ENCODE assay signal across 9 mouse cellular contexts in genomic region chr5:110363822-110364545, GRCm38 (mm10). TPM values are rescaled to one million over a fixed set of nuclear protein-coding genes. Genes with fewer than 3 reads are reported as not detected.
A peak's percentile ranks its signal among the peaks of the same experiment; 100 is the strongest.
DNase-seq lines count a peak whose midpoint lies in the region; ATAC-seq lines count a peak whose summit lies in the region.
"Had no signal": no experiment of that assay in that cellular context is flagged by ENCODE, and none has a peak within 500 bp of the region (broad histone marks: within the 10 kb centered on the region; RNA-seq: fewer than 3 reads in every experiment).

No protein-coding gene starts in this region.

- 0 out of 2 replicates have a peak overlapping the region, but pooled peaks have one; percentile 55 for H3K27ac ChIP-seq in kidney, embryonic 15.5 days
- no peak overlapping the region for H3K27ac ChIP-seq in embryonic facial prominence, embryonic 11.5 days (replicated peaks; ENCODE audit: low read depth, low read length)
- H3K27ac ChIP-seq in hindbrain, embryonic 15.5 days (replicated peaks), result peak overlapping the region; percentile 28; the same call in 1 of the 2 replicates
- no peak overlapping the region for H3K27ac ChIP-seq in midbrain, embryonic 14.5 days (replicated peaks; ENCODE audit: low read depth, low read length)

- peak overlapping the region; percentile 96 for H3K4me2 ChIP-seq in kidney, embryonic 15.5 days
- H3K4me2 ChIP-seq in embryonic facial prominence, embryonic 11.5 days (ENCODE audit: low read depth, low read length), result peak overlapping the region; percentile 93
- peak overlapping the region; percentile 65 for H3K4me2 ChIP-seq in hindbrain, embryonic 15.5 days
- H3K4me2 ChIP-seq in midbrain, embryonic 14.5 days (ENCODE audit: low read length), result peak overlapping the region; percentile 80

- 0 out of 2 replicates have a peak, but pooled peaks have one; percentile 3 for ATAC-seq in kidney, embryonic 15.5 days (replicated peaks; ENCODE audit: low FRiP score)
- no peak for ATAC-seq in embryonic facial prominence, embryonic 11.5 days (replicated peaks; ENCODE audit: insufficient number of reproducible peaks, low FRiP score, low TSS enrichment, low read depth)
- ATAC-seq in hindbrain, embryonic 15.5 days (ENCODE audit: low FRiP score, low read depth), result peak; percentile 12; the same call in 1 of the 2 replicates
- 0 out of 2 replicates have a peak, but pooled peaks have one; percentile 40 for ATAC-seq in midbrain, embryonic 14.5 days (ENCODE audit: low FRiP score, low TSS enrichment)

- no peak for DNase-seq in kidney, postnatal 10 days
- DNase-seq in embryonic facial prominence, embryonic 11.5 days (ENCODE audit: low spot score), result peak; percentile 27
- DNase-seq in midbrain, embryonic 14.5 days, result peak; percentile 46
- DNase-seq in right cerebral cortex, postnatal 25 days, result no peak
- no peak for DNase-seq in testis, postnatal 14 days (ENCODE audit: low spot score)
- DNase-seq in gastrocnemius, adult 8-10 months (ENCODE audit: low spot score in 2 of 2), result no peak

- H3K4me1 ChIP-seq in kidney, embryonic 15.5 days, result peaks cover 12% of the 10 kb centered on the region
- H3K4me1 ChIP-seq in embryonic facial prominence, embryonic 11.5 days (ENCODE audit: control insufficient read depth, insufficient read depth, low read length), result no peaks in the 10 kb centered on the region
- H3K4me1 ChIP-seq in hindbrain, embryonic 15.5 days (replicated peaks), result peaks cover 13% of the 10 kb centered on the region
- 0 out of 2 replicates have a peak, but pooled peaks cover 9% of the 10 kb centered on the region for H3K4me1 ChIP-seq in midbrain, embryonic 14.5 days (ENCODE audit: control insufficient read depth, insufficient read depth, low read length)

- WGBS in kidney, embryonic 15.5 days, result 37% methylated on average over 11 of the region's 11 CpGs
- 30% methylated on average over 11 of the region's 11 CpGs for WGBS in embryonic facial prominence, embryonic 11.5 days
- 38% methylated on average over 10 of the region's 11 CpGs for WGBS in hindbrain, embryonic 15.5 days
- 41% methylated on average over 11 of the region's 11 CpGs for WGBS in midbrain, embryonic 14.5 days

- no peak overlapping the region; the same call in 1 of the 2 replicates for H3K9ac ChIP-seq in kidney, embryonic 15.5 days
- H3K9ac ChIP-seq in embryonic facial prominence, embryonic 11.5 days (replicated peaks; ENCODE audit: low read length), result peak overlapping the region; percentile 65
- peak overlapping the region; percentile 44 for H3K9ac ChIP-seq in hindbrain, embryonic 15.5 days
- H3K9ac ChIP-seq in midbrain, embryonic 14.5 days (replicated peaks; ENCODE audit: low read length), result peak overlapping the region; percentile 62

- H3K27me3 ChIP-seq in kidney, embryonic 15.5 days, result no peaks in the 10 kb centered on the region
- no peaks in the 10 kb centered on the region for H3K27me3 ChIP-seq in embryonic facial prominence, embryonic 11.5 days (ENCODE audit: control insufficient read depth, insufficient read depth, low read length)
- H3K27me3 ChIP-seq in hindbrain, embryonic 15.5 days, result no peaks in the 10 kb centered on the region
- H3K27me3 ChIP-seq in midbrain, embryonic 14.5 days (ENCODE audit: control insufficient read depth, insufficient read depth, low read length), result no peaks in the 10 kb centered on the region; the same call in 1 of the 2 replicates

- no peaks in the 10 kb centered on the region for H3K9me3 ChIP-seq in kidney, embryonic 15.5 days (replicated peaks)
- H3K9me3 ChIP-seq in embryonic facial prominence, embryonic 11.5 days (replicated peaks; ENCODE audit: control insufficient read depth, low read length), result no peaks in the 10 kb centered on the region
- no peaks in the 10 kb centered on the region for H3K9me3 ChIP-seq in hindbrain, embryonic 15.5 days
- H3K9me3 ChIP-seq in midbrain, embryonic 14.5 days (ENCODE audit: control insufficient read depth, low read length), result no peaks in the 10 kb centered on the region

- peak overlapping the region; percentile 58 for H3K4me3 ChIP-seq in kidney, embryonic 15.5 days (replicated peaks)
- peak overlapping the region; percentile 48; the same call in 1 of the 2 replicates for H3K4me3 ChIP-seq in embryonic facial prominence, embryonic 11.5 days (ENCODE audit: low read depth, low read length)
- H3K4me3 ChIP-seq in hindbrain, embryonic 15.5 days, result peak overlapping the region; percentile 43
- peak overlapping the region; percentile 38 for H3K4me3 ChIP-seq in midbrain, embryonic 14.5 days (replicated peaks; ENCODE audit: low read depth, low read length)

- H3K36me3 ChIP-seq in kidney, embryonic 15.5 days, result peaks cover 26% of the 10 kb centered on the region
- H3K36me3 ChIP-seq in embryonic facial prominence, embryonic 11.5 days (replicated peaks; ENCODE audit: control insufficient read depth, insufficient read depth, low read depth, low read length), result peaks cover 2% of the 10 kb centered on the region
- H3K36me3 ChIP-seq in hindbrain, embryonic 15.5 days, result peaks cover 16% of the 10 kb centered on the region
- peaks cover 34% of the 10 kb centered on the region for H3K36me3 ChIP-seq in midbrain, embryonic 14.5 days (ENCODE audit: control insufficient read depth, insufficient read depth, low read length)

RNA-seq across cellular contexts. Expression of gene Lrcol1, which starts 19.5 kb away (rescaled TPM):
- not detected in 2 replicates for polyA plus RNA-seq in kidney, embryonic 15.5 days (2015; fragmentation: Nextera tagmentation; extraction: Ambion mirVana)
- not detected in 2 replicates for polyA plus RNA-seq in embryonic facial prominence, embryonic 11.5 days (2014; fragmentation: Nextera tagmentation; extraction: Ambion mirVana)
- polyA plus RNA-seq in hindbrain, embryonic 15.5 days (2015; fragmentation: Nextera tagmentation; extraction: Ambion mirVana), result not detected in 2 replicates
- polyA plus RNA-seq in midbrain, embryonic 14.5 days (2014; fragmentation: Nextera tagmentation; extraction: Ambion mirVana), result not detected in 2 replicates
- not detected for total RNA-seq in gastrocnemius, adult 8-10 months (2022)
- total RNA-seq: left cerebral cortex, postnatal 36 days had no signal

RNA-seq across cellular contexts. Expression of gene P2rx2, which starts 21.0 kb away (rescaled TPM):
- 0.68 and 0.87 TPM in 2 replicates for polyA plus RNA-seq in kidney, embryonic 15.5 days (2015; fragmentation: Nextera tagmentation; extraction: Ambion mirVana)
- 1.00 and 2.0 TPM in 2 replicates for polyA plus RNA-seq in embryonic facial prominence, embryonic 11.5 days (2014; fragmentation: Nextera tagmentation; extraction: Ambion mirVana)
- polyA plus RNA-seq in hindbrain, embryonic 15.5 days (2015; fragmentation: Nextera tagmentation; extraction: Ambion mirVana), result 10.2 and 10.7 TPM in 2 replicates
- 5.2 and 6.7 TPM in 2 replicates for polyA plus RNA-seq in midbrain, embryonic 14.5 days (2014; fragmentation: Nextera tagmentation; extraction: Ambion mirVana)
- total RNA-seq in gastrocnemius, adult 8-10 months (2022), result not detected
- total RNA-seq: left cerebral cortex, postnatal 36 days had no signal

Comparison
In these comparisons a context has a peak if more than half of its experiments do, and no peak if none do; other contexts are left out.
1. H3K27ac ChIP-seq: peak in kidney, embryonic 15.5 days (single experiment) and hindbrain, embryonic 15.5 days (single experiment); none in embryonic facial prominence, embryonic 11.5 days (single experiment) and midbrain, embryonic 14.5 days (single experiment).
2. DNase-seq: peak in embryonic facial prominence, embryonic 11.5 days (single experiment) and midbrain, embryonic 14.5 days (single experiment); none in kidney, postnatal 10 days (single experiment), right cerebral cortex, postnatal 25 days (single experiment), testis, postnatal 14 days (single experiment) and gastrocnemius, adult 8-10 months (0 of 2).
3. Peak in every context shown above with its lines, with median percentiles within 50 percentile points of each other: H3K4me2 ChIP-seq and H3K4me3 ChIP-seq.